Mouse (Mus musculus) liver, embryonic 14.5 days (tissue): ENCODE measurements around the gene Csnk1g2.

Experiments used
- CTCF ChIP-seq: IDR thresholded peaks from 2 replicates; pipeline ENCODE4 v1.5.1; 2016; ENCODE audit warnings: antibody characterized with exemption, low read depth, control low read depth
- EP300 ChIP-seq: IDR thresholded peaks from 2 replicates; pipeline ENCODE4 v1.6.1; 2016; ENCODE audit warnings: antibody characterized with exemption, low read depth

DNA sequence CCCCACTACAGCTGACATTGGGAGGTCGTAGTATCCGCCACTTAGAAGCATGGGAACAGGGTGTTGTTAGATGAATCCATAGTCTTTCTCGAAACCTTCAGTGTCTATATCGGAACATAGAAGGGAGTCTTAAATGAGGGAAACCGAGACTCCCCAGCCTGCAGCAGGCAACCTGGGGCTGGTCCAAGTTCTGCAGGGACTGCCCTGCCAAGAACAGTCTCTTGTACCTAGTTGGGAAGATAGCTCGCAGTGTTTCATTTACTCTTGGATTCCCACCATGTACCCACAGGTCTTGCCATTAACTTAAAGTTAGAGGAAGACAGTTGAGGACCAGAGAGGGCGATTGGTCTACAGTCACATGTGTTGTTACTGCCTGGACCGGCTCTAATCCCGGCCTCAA, 2.3 kb upstream of the Csnk1g2 start:
- TF ChIP-seq CTCF (no peak), EP300 (no peak)
